Mouse (Mus musculus): ENCODE data around the gene Spesp1.

Gene Spesp1

GRCm38 (mm10) chr9:62245612-62246379 is 36.2 kb downstream of the Spesp1 start:
- no peak for DNase-seq (ENCODE audit: extremely low spot score)

GRCm38 (mm10) chr9:62244612-62245010 is 37.4 kb downstream of the Spesp1 start:
- DNase-seq (ENCODE audit: extremely low spot score): no peak

GRCm38 (mm10) chr9:62243991-62244611 is 37.9 kb downstream of the Spesp1 start:
- peak; percentile 85 for DNase-seq (ENCODE audit: extremely low spot score)

- no peak for DNase-seq (ENCODE audit: extremely low spot score)
These were observed 42.0 kb downstream of the Spesp1 start for GRCm38 (mm10) chr9:62240036-62240435.

DNA sequence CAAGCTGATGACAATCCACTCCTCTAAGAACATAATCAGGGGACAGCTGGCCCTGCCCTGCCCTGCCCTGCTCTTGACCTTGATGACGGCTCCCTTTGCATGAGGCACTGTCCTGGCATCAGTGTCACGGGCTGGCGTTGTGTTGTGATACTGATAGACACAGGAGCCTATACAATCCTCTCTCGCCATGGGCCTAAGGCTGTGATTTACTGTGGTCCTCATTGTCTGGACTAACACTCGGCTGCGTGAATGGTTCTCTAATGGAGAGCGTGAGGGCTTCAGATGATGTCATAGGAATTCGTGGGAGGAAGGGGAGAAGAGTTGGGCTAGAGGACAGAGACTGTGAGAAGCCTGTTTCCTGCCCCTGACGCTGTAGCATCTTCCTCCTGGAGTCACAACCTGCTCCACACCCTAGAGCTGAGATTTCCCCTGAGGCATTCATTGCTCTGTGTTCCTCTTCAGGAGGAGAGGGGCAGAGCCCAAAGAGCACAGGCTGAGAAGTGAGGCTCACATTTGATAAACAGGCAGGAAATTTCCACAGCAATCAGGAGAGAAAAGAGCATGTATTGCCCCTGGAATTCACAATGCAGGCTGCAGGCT is 44.5 kb downstream of the Spesp1 start:
- no peak for DNase-seq (ENCODE audit: extremely low spot score)

GRCm38 (mm10) chr9:62235501-62235900 is 46.5 kb downstream of the Spesp1 start:
- DNase-seq (ENCODE audit: extremely low spot score): no peak

DNA sequence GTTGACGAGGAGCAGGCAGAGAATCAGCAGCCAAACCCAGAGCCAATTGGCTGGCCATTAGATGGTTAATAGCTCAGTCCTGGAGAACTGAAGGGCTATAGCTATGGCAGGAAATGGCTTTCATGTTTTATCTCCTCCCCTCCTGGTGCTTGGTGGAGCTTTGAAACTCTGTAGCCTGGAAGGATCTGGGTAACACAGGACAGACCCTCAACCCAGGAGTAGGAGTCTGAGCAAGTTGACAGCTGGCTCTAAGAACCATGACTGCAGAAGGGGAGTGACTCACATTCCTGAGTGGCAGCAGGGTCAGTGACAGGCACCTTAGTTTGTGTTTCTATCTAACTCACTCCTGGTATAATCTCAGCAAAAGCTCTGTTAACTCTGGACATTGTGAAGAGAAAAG is 49.4 kb downstream of the Spesp1 start:
- no peak for DNase-seq (ENCODE audit: extremely low spot score)

DNA sequence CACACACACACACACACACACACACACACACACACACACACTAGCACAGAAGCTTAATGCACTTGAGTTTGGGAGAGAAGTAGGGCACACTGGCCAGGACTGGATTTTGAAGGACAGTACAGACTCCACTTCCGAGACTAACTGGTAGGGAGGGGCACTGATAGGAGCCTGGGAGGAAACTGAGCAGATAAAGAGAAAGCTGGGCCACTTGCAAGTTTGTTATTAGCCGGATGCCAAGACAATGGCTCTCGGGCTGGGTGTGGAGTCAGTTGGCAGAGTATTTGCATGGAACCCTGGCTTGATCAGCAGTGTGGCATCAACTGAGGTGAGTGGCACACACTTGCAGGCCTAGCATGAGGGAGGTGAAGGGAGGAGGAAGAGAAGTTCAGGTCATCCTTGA is 51.0 kb downstream of the Spesp1 start:
- no peak for DNase-seq (ENCODE audit: extremely low spot score)

GRCm38 (mm10) chr9:62229985-62230384 is 52.0 kb downstream of the Spesp1 start:
- DNase-seq (ENCODE audit: extremely low spot score): no peak

- no peak for DNase-seq (ENCODE audit: extremely low spot score)
These were observed 59.5 kb downstream of the Spesp1 start for GRCm38 (mm10) chr9:62222481-62222880.

DNA sequence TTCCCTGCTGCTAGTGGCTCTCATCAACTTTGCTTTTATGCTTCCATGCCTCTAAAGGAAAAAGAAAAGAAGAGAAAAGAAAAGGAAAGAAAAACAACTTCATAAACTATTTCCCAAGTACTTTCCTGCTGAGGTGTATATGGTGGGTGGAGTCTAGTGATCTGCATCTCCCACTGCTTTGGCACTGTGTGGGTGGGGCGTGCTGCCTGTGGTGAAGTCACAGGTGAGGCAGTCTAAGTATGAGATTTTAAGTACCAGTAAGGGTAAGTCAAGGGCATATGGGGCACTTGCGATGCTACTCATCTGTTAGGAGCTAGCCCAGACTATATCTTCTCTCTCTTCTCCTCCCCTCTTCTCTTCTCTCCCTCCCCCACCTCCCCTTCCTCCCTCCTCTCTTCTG is 60.0 kb downstream of the Spesp1 start:
- DNase-seq (ENCODE audit: extremely low spot score): no peak

Data from embryo, embryonic 9.5 days (tissue).